10 mouse cellular contexts compared by ENCODE assay signal in genomic region chr11:3547969-3548368, GRCm38 (mm10). TPM values are rescaled to one million over a fixed set of nuclear protein-coding genes. Genes with fewer than 3 reads are reported as not detected.
DNase-seq lines count a peak whose midpoint lies in the region; ATAC-seq and TF ChIP-seq lines count a peak whose summit lies in the region.
"Had no signal": no experiment of that assay in that cellular context is flagged by ENCODE, and none has a peak within 500 bp of the region (broad histone marks: within the 10 kb centered on the region; RNA-seq: fewer than 3 reads in every experiment).

No protein-coding gene starts in this region.

- H3K4me3 ChIP-seq in forebrain, postnatal 0 days (ENCODE audit: low read depth, low read length): no peak overlapping the region
- no peak overlapping the region for H3K4me3 ChIP-seq in forebrain, embryonic 10.5 days
- no peak overlapping the region for H3K4me3 ChIP-seq in lung, embryonic 15.5 days
- H3K4me3 ChIP-seq in embryonic facial prominence, embryonic 14.5 days (ENCODE audit: low read depth, low read length): no peak overlapping the region
- H3K4me3 ChIP-seq in midbrain, postnatal 0 days (ENCODE audit: low read depth, low read length): no peak overlapping the region
- no peak overlapping the region for H3K4me3 ChIP-seq in layer of hippocampus, adult 2 months
- H3K4me3 ChIP-seq in gastrocnemius, adult 2 months: no peak overlapping the region
- H3K4me3 ChIP-seq: embryonic facial prominence, embryonic 12.5 days; stomach, embryonic 15.5 days had no signal

- intact Hi-C loops in gastrocnemius, adult 2 months (cut with DNase I): no loop called here

- DNase-seq in forebrain, postnatal 0 days: no peak
- no peak for DNase-seq in forebrain, embryonic 10.5 days (ENCODE audit: extremely low spot score, low spot score)
- DNase-seq in lung, postnatal 14 days: no peak
- peak; percentile 89 for DNase-seq in embryonic facial prominence, embryonic 14.5 days (ENCODE audit: low spot score)
- DNase-seq in midbrain, postnatal 0 days (ENCODE audit: low spot score): peak; percentile 45
- DNase-seq in layer of hippocampus, adult 2 months (ENCODE audit: low spot score in 2 of 2): no peak
- no peak for DNase-seq in gastrocnemius, adult 2 months

- 0 out of 2 replicates have a peak, but pooled peaks have one; percentile 42 for ATAC-seq in forebrain, postnatal 0 days
- ATAC-seq in lung, embryonic 15.5 days (ENCODE audit: borderline replicate concordance, extremely low read depth, low FRiP score, low TSS enrichment): 0 out of 2 replicates have a peak, but pooled peaks have one; percentile 53
- ATAC-seq in embryonic facial prominence, embryonic 14.5 days (ENCODE audit: low read depth): peak; percentile 71
- ATAC-seq in midbrain, postnatal 0 days (ENCODE audit: low FRiP score): no peak

- H3K36me3 ChIP-seq in forebrain, postnatal 0 days (ENCODE audit: insufficient read depth): no peaks in the 10 kb centered on the region
- no peaks in the 10 kb centered on the region for H3K36me3 ChIP-seq in forebrain, embryonic 10.5 days (replicated peaks)
- no peaks in the 10 kb centered on the region for H3K36me3 ChIP-seq in lung, embryonic 15.5 days
- no peaks in the 10 kb centered on the region for H3K36me3 ChIP-seq in embryonic facial prominence, embryonic 14.5 days (ENCODE audit: control insufficient read depth, insufficient read depth, low read length)
- H3K36me3 ChIP-seq in midbrain, postnatal 0 days (ENCODE audit: insufficient read depth, low read length): no peaks in the 10 kb centered on the region
- H3K36me3 ChIP-seq: embryonic facial prominence, embryonic 12.5 days; stomach, embryonic 15.5 days had no signal

- no peak overlapping the region for H3K4me2 ChIP-seq in forebrain, postnatal 0 days (ENCODE audit: low read depth)
- H3K4me2 ChIP-seq in lung, embryonic 15.5 days: no peak overlapping the region
- H3K4me2 ChIP-seq in embryonic facial prominence, embryonic 14.5 days (ENCODE audit: low read depth, low read length): no peak overlapping the region
- H3K4me2 ChIP-seq in midbrain, postnatal 0 days (ENCODE audit: low read depth, low read length, poor library complexity, severe bottlenecking): no peak overlapping the region
- H3K4me2 ChIP-seq: embryonic facial prominence, embryonic 12.5 days; stomach, embryonic 15.5 days had no signal

- no peak overlapping the region for H3K27ac ChIP-seq in forebrain, postnatal 0 days (ENCODE audit: low read depth, low read length)
- H3K27ac ChIP-seq in forebrain, embryonic 10.5 days: no peak overlapping the region
- H3K27ac ChIP-seq in lung, embryonic 15.5 days: no peak overlapping the region
- H3K27ac ChIP-seq in embryonic facial prominence, embryonic 14.5 days (replicated peaks; ENCODE audit: low read depth, low read length): no peak overlapping the region
- H3K27ac ChIP-seq in midbrain, postnatal 0 days (ENCODE audit: low read depth, low read length): no peak overlapping the region
- no peak overlapping the region for H3K27ac ChIP-seq in layer of hippocampus, adult 2 months
- H3K27ac ChIP-seq in gastrocnemius, adult 2 months: no peak overlapping the region
- H3K27ac ChIP-seq: embryonic facial prominence, embryonic 12.5 days; stomach, embryonic 15.5 days had no signal

- 55% methylated on average over 6 of the region's 6 CpGs for WGBS in forebrain, postnatal 0 days
- WGBS in forebrain, embryonic 10.5 days: 54% methylated on average over 6 of the region's 6 CpGs
- 34% methylated on average over 6 of the region's 6 CpGs for whole genome bisulfite sequencing in lung, embryonic 15.5 days
- WGBS in embryonic facial prominence, embryonic 14.5 days: 41% methylated on average over 6 of the region's 6 CpGs
- 47% methylated on average over 6 of the region's 6 CpGs for WGBS in midbrain, postnatal 0 days

- no peaks in the 10 kb centered on the region for H3K27me3 ChIP-seq in forebrain, postnatal 0 days (ENCODE audit: insufficient read depth, low read length)
- no peaks in the 10 kb centered on the region for H3K27me3 ChIP-seq in forebrain, embryonic 10.5 days (ENCODE audit: poor library complexity, severe bottlenecking)
- no peaks in the 10 kb centered on the region for H3K27me3 ChIP-seq in lung, embryonic 15.5 days
- no peaks in the 10 kb centered on the region for H3K27me3 ChIP-seq in embryonic facial prominence, embryonic 14.5 days (replicated peaks; ENCODE audit: control insufficient read depth, insufficient read depth, low read length)
- H3K27me3 ChIP-seq in midbrain, postnatal 0 days (ENCODE audit: insufficient read depth, low read length): no peaks in the 10 kb centered on the region
- H3K27me3 ChIP-seq: embryonic facial prominence, embryonic 12.5 days; stomach, embryonic 15.5 days had no signal

- H3K9me3 ChIP-seq in forebrain, postnatal 0 days (ENCODE audit: low read length): 0 out of 2 replicates have a peak, but pooled peaks cover 3% of the 10 kb centered on the region
- peaks cover 5% of the 10 kb centered on the region; the same call in 1 of the 2 replicates for H3K9me3 ChIP-seq in forebrain, embryonic 10.5 days
- no peaks in the 10 kb centered on the region for H3K9me3 ChIP-seq in lung, embryonic 15.5 days
- peaks cover 7% of the 10 kb centered on the region; the same call in 1 of the 2 replicates for H3K9me3 ChIP-seq in embryonic facial prominence, embryonic 14.5 days (ENCODE audit: control insufficient read depth, low read length)
- H3K9me3 ChIP-seq in midbrain, postnatal 0 days (ENCODE audit: low read length): no peaks in the 10 kb centered on the region
- H3K9me3 ChIP-seq: stomach, embryonic 15.5 days had no signal

- H3K9ac ChIP-seq in forebrain, postnatal 0 days: no peak overlapping the region
- no peak overlapping the region for H3K9ac ChIP-seq in lung, embryonic 15.5 days
- H3K9ac ChIP-seq in embryonic facial prominence, embryonic 14.5 days (ENCODE audit: low read depth, low read length): no peak overlapping the region
- H3K9ac ChIP-seq in midbrain, postnatal 0 days (replicated peaks; ENCODE audit: low read length, poor library complexity, severe bottlenecking): no peak overlapping the region; the same call in 1 of the 2 replicates
- H3K9ac ChIP-seq: embryonic facial prominence, embryonic 12.5 days; stomach, embryonic 15.5 days had no signal

- TF ChIP-seq CTCF in forebrain, postnatal 0 days (IDR thresholded peaks at IDR 0.05; ENCODE audit: low read depth): no peak
- TF ChIP-seq CTCF in midbrain, postnatal 0 days (IDR thresholded peaks at IDR 0.05): no peak
- TF ChIP-seq CTCF in layer of hippocampus, adult 2 months (conservative IDR thresholded peaks at IDR 0.05): no peak
- TF ChIP-seq CTCF in gastrocnemius, adult 2 months (IDR thresholded peaks at IDR 0.05): no peak

- H3K4me1 ChIP-seq in forebrain, postnatal 0 days (ENCODE audit: insufficient read depth): no peaks in the 10 kb centered on the region
- peaks cover 12% of the 10 kb centered on the region for H3K4me1 ChIP-seq in forebrain, embryonic 10.5 days
- peaks cover 15% of the 10 kb centered on the region for H3K4me1 ChIP-seq in lung, embryonic 15.5 days
- H3K4me1 ChIP-seq in embryonic facial prominence, embryonic 14.5 days (ENCODE audit: control insufficient read depth, insufficient read depth, low read length): peaks cover 8% of the 10 kb centered on the region
- no peaks in the 10 kb centered on the region for H3K4me1 ChIP-seq in midbrain, postnatal 0 days (ENCODE audit: insufficient read depth, low read length)

RNA-seq across cellular contexts. Expression of gene Smtn, which starts 7.6 kb away (rescaled TPM):
- 3.9 and 7.9 TPM in 2 replicates for total RNA-seq in forebrain, postnatal 0 days (2014; rRNA removed)
- polyA plus RNA-seq in forebrain, postnatal 0 days (2015; fragmentation: Nextera tagmentation; extraction: Ambion mirVana): 8.1 and 8.7 TPM in 2 replicates
- 35.1 and 40.2 TPM in 2 replicates for polyA plus RNA-seq in forebrain, embryonic 10.5 days (2016; fragmentation: Nextera tagmentation; extraction: Ambion mirVana)
- polyA plus RNA-seq in lung, embryonic 15.5 days (2015; fragmentation: Nextera tagmentation; extraction: Ambion mirVana): 107 and 108 TPM in 2 replicates
- polyA plus RNA-seq in embryonic facial prominence, embryonic 14.5 days (2014; fragmentation: Nextera tagmentation; extraction: Ambion mirVana): 100 and 116 TPM in 2 replicates
- total RNA-seq in midbrain, postnatal 0 days (2014; rRNA removed): 7.3 and 9.9 TPM in 2 replicates
- 8.0 and 8.1 TPM in 2 replicates for polyA plus RNA-seq in midbrain, postnatal 0 days (2015; fragmentation: Nextera tagmentation; extraction: Ambion mirVana)
- 10 to 100 TPM in 1 of 2 experiments, 1 to 10 TPM in 1; 7.4 to 10.3 TPM for total RNA-seq in layer of hippocampus, adult 2 months (2021)
- total RNA-seq in gastrocnemius, adult 2 months (2021): 100 to 1,000 TPM in 1 of 2 experiments, 10 to 100 TPM in 1; 70.3 to 119 TPM

RNA-seq across cellular contexts. Expression of gene Selenom, which starts 33.5 kb away (rescaled TPM):
- total RNA-seq in forebrain, postnatal 0 days (2014; rRNA removed): 119 and 172 TPM in 2 replicates
- polyA plus RNA-seq in forebrain, postnatal 0 days (2015; fragmentation: Nextera tagmentation; extraction: Ambion mirVana): 224 and 227 TPM in 2 replicates
- 36.1 and 37.9 TPM in 2 replicates for polyA plus RNA-seq in forebrain, embryonic 10.5 days (2016; fragmentation: Nextera tagmentation; extraction: Ambion mirVana)
- polyA plus RNA-seq in lung, embryonic 15.5 days (2015; fragmentation: Nextera tagmentation; extraction: Ambion mirVana): 99.2 and 102 TPM in 2 replicates
- polyA plus RNA-seq in embryonic facial prominence, embryonic 14.5 days (2014; fragmentation: Nextera tagmentation; extraction: Ambion mirVana): 204 and 215 TPM in 2 replicates
- 244 and 290 TPM in 2 replicates for total RNA-seq in midbrain, postnatal 0 days (2014; rRNA removed)
- polyA plus RNA-seq in midbrain, postnatal 0 days (2015; fragmentation: Nextera tagmentation; extraction: Ambion mirVana): 298 and 349 TPM in 2 replicates
- total RNA-seq in layer of hippocampus, adult 2 months (2021): 100 to 1,000 TPM; 199 to 202 TPM
- total RNA-seq in gastrocnemius, adult 2 months (2021): 10 to 100 TPM; 11.6 to 17.5 TPM

RNA-seq across cellular contexts. Expression of gene Inpp5j, which starts 43.3 kb away (rescaled TPM):
- total RNA-seq in forebrain, postnatal 0 days (2014; rRNA removed): 3.5 and 6.5 TPM in 2 replicates
- 6.6 and 9.7 TPM in 2 replicates for polyA plus RNA-seq in forebrain, postnatal 0 days (2015; fragmentation: Nextera tagmentation; extraction: Ambion mirVana)
- polyA plus RNA-seq in forebrain, embryonic 10.5 days (2016; fragmentation: Nextera tagmentation; extraction: Ambion mirVana): 0.20 and 0.21 TPM in 2 replicates
- 1.5 TPM in 2 replicates for polyA plus RNA-seq in lung, embryonic 15.5 days (2015; fragmentation: Nextera tagmentation; extraction: Ambion mirVana)
- 0.81 and 1.0 TPM in 2 replicates for polyA plus RNA-seq in embryonic facial prominence, embryonic 14.5 days (2014; fragmentation: Nextera tagmentation; extraction: Ambion mirVana)
- 10.5 and 10.6 TPM in 2 replicates for total RNA-seq in midbrain, postnatal 0 days (2014; rRNA removed)
- polyA plus RNA-seq in midbrain, postnatal 0 days (2015; fragmentation: Nextera tagmentation; extraction: Ambion mirVana): 17.3 and 19.3 TPM in 2 replicates
- 10 to 100 TPM; 87.1 to 97.1 TPM for total RNA-seq in layer of hippocampus, adult 2 months (2021)
- 1 to 10 TPM; 2.3 to 5.7 TPM for total RNA-seq in gastrocnemius, adult 2 months (2021)

RNA-seq across cellular contexts. Expression of gene Pla2g3, which starts 59.9 kb away (rescaled TPM):
- 21.3 and 26.2 TPM in 2 replicates for total RNA-seq in forebrain, postnatal 0 days (2014; rRNA removed)
- polyA plus RNA-seq in forebrain, postnatal 0 days (2015; fragmentation: Nextera tagmentation; extraction: Ambion mirVana): 9.4 and 11.9 TPM in 2 replicates
- polyA plus RNA-seq in forebrain, embryonic 10.5 days (2016; fragmentation: Nextera tagmentation; extraction: Ambion mirVana): 1.4 TPM in 2 replicates
- 0.44 and 0.50 TPM in 2 replicates for polyA plus RNA-seq in lung, embryonic 15.5 days (2015; fragmentation: Nextera tagmentation; extraction: Ambion mirVana)
- 0.36 and 0.41 TPM in 2 replicates for polyA plus RNA-seq in embryonic facial prominence, embryonic 14.5 days (2014; fragmentation: Nextera tagmentation; extraction: Ambion mirVana)
- 27.4 and 33.1 TPM in 2 replicates for total RNA-seq in midbrain, postnatal 0 days (2014; rRNA removed)
- polyA plus RNA-seq in midbrain, postnatal 0 days (2015; fragmentation: Nextera tagmentation; extraction: Ambion mirVana): 15.4 and 20.1 TPM in 2 replicates
- total RNA-seq in layer of hippocampus, adult 2 months (2021): 1 to 10 TPM; 2.1 to 2.3 TPM
- total RNA-seq in gastrocnemius, adult 2 months (2021): not detected

Comparison
In these comparisons a context has a peak if more than half of its experiments do, and no peak if none do; other contexts are left out.
1. DNase-seq: peak in embryonic facial prominence, embryonic 14.5 days (single experiment) and midbrain, postnatal 0 days (single experiment); none in forebrain, postnatal 0 days (single experiment), forebrain, embryonic 10.5 days (single experiment), lung, postnatal 14 days (single experiment), layer of hippocampus, adult 2 months (0 of 2) and gastrocnemius, adult 2 months (single experiment).